Mouse (Mus musculus) urinary bladder, adult 18-20 months (tissue): ENCODE data around the gene Nptxr.

Source experiments
- DNase-seq, 2 experiments: peaks; one replicate each; pipeline ENCODE4 v3.0.0; 2022; ENCODE audit warnings: low spot score in 2 of 2, mixed read lengths in 2 of 2

Gene Nptxr

GRCm38 (mm10) chr15:79753420-79753752 lies 51.2 kb downstream of the Nptxr start:
- DNase-seq = no peak

GRCm38 (mm10) chr15:79752742-79753419 lies 51.7 kb downstream of the Nptxr start:
- DNase-seq = peak; percentile 64 to 70

GRCm38 (mm10) chr15:79751772-79752171 lies 52.8 kb downstream of the Nptxr start:
- DNase-seq = no peak

- no peak for DNase-seq
Observed at GRCm38 (mm10) chr15:79750266-79750665, 54.3 kb downstream of the Nptxr start.

GRCm38 (mm10) chr15:79749162-79749561 lies 55.4 kb downstream of the Nptxr start:
- DNase-seq = no peak

- no peak for DNase-seq
Observed at GRCm38 (mm10) chr15:79747998-79748397, 56.6 kb downstream of the Nptxr start.

- no peak for DNase-seq
Observed at GRCm38 (mm10) chr15:79745883-79746282, 58.7 kb downstream of the Nptxr start.

- no peak for DNase-seq
Observed at GRCm38 (mm10) chr15:79745312-79745711, 59.3 kb downstream of the Nptxr start.

- no peak for DNase-seq
Observed at GRCm38 (mm10) chr15:79744742-79745141, 59.8 kb downstream of the Nptxr start.

GRCm38 (mm10) chr15:79744001-79744400 lies 60.6 kb downstream of the Nptxr start:
- no peak for DNase-seq

- no peak for DNase-seq
Observed at GRCm38 (mm10) chr15:79742706-79743023, 61.9 kb downstream of the Nptxr start.

- DNase-seq = peak; percentile 83 to 85
Observed at GRCm38 (mm10) chr15:79741921-79742705, 62.5 kb downstream of the Nptxr start, which contains the start of gene Sun2. Gene Sun2, minus strand, starts transcription at chr15:79742536.

- peak; percentile 41 to 56 for DNase-seq
Observed at GRCm38 (mm10) chr15:79741173-79741858, 63.2 kb downstream of the Nptxr start.

- DNase-seq = no peak
Observed at GRCm38 (mm10) chr15:79740739-79741138, 63.8 kb downstream of the Nptxr start.
